Mouse (Mus musculus) forebrain, embryonic 12.5 days (tissue): ENCODE data around the gene Rnf166. TPM values are rescaled to one million over a fixed set of nuclear protein-coding genes. Genes with fewer than 3 reads are reported as not detected.

Experiments used
- ATAC-seq: fragments of 200-750 bp; cut with Nextera tagmentation; 2 replicates; pipeline ENCODE4 v1.8.0; 2017; ENCODE audit warnings: moderate TSS enrichment; ENCODE audit not compliant: low FRiP score
- H3K27ac ChIP-seq: fragments of 300-500 bp; sonication (generic); 2 replicates; pipeline ENCODE4 v1.5.1; 2016; ENCODE audit warnings: mild to moderate bottlenecking
- H3K27me3 ChIP-seq: fragments of 300-500 bp; sonication (generic); 2 replicates; pipeline ENCODE4 v1.6.1; 2016; ENCODE audit warnings: mild to moderate bottlenecking
- H3K36me3 ChIP-seq: fragments of 300-500 bp; sonication (generic); replicated peaks from 2 replicates; pipeline ENCODE4 v1.6.1; 2016; ENCODE audit warnings: mild to moderate bottlenecking
- H3K4me1 ChIP-seq: fragments of 300-500 bp; sonication (generic); 2 replicates; pipeline ENCODE4 v1.6.1; 2016
- H3K4me2 ChIP-seq: fragments of 300-500 bp; sonication (generic); 2 replicates; pipeline ENCODE4 v1.6.1; 2016; ENCODE audit warnings: mild to moderate bottlenecking, moderate library complexity
- H3K4me3 ChIP-seq: fragments of 300-500 bp; sonication (generic); replicated peaks from 2 replicates; pipeline ENCODE4 v1.5.1; 2016; ENCODE audit warnings: mild to moderate bottlenecking
- H3K9ac ChIP-seq: fragments of 300-500 bp; sonication (generic); 2 replicates; pipeline ENCODE4 v1.6.1; 2016; ENCODE audit warnings: mild to moderate bottlenecking
- H3K9me3 ChIP-seq: fragments of 300-500 bp; sonication (generic); 2 replicates; pipeline ENCODE4 v1.6.1; 2016
- WGBS: fragments of 180-500 bp; shearing (Covaris S2); methylation state at CpG from one replicate; pipeline ENCODE4 v1.1.7; 2016; 5-methylcytosine and 5-hydroxymethylcytosine counted together
- polyA plus RNA-seq: library from polyadenylated mRNA; unstranded; fragments of >200 nt; fragmentation: Nextera tagmentation; extraction: Ambion mirVana; gene quantifications from 2 replicates; pipeline ENCODE4 v1.2.1, GENCODE M21; 2016

The Rnf166 gene
- polyA plus RNA-seq, 1 experiment from 2014 or later = 35.1 TPM

- Histone ChIP-seq H3K27ac (peak overlapping the region; percentile 99), H3K27me3 (0 out of 2 replicates have a peak, but pooled peaks cover 11% of the 10 kb centered on the region), H3K9me3 (no peaks in the 10 kb centered on the region), H3K9ac (peak overlapping the region; percentile 81), H3K4me1 (peaks cover 31% of the 10 kb centered on the region), H3K36me3 (peaks cover 10% of the 10 kb centered on the region), H3K4me3 (peak overlapping the region; percentile 63), H3K4me2 (peak overlapping the region; percentile 68)
- WGBS = 20% methylated on average over 19 of the region's 19 CpGs
- peak; percentile 54 for ATAC-seq
Measured at GRCm38 (mm10) chr8:122444058-122444748, 31.7 kb downstream of the Rnf166 start.

- Histone ChIP-seq H3K4me1 (peaks cover 31% of the 10 kb centered on the region), H3K36me3 (peaks cover 15% of the 10 kb centered on the region), H3K27ac (peak within 1 kb of the TSS; percentile 99), H3K4me3 (peak within 1 kb of the TSS; percentile 63), H3K27me3 (0 out of 2 replicates have a peak, but pooled peaks cover 11% of the 10 kb centered on the region), H3K9me3 (no peaks in the 10 kb centered on the region), H3K4me2 (peak within 1 kb of the TSS; percentile 93), H3K9ac (peak within 1 kb of the TSS; percentile 81)
- peak; percentile 98 for ATAC-seq
- WGBS = under 1% methylated on average over 47 of the region's 47 CpGs
Measured at GRCm38 (mm10) chr8:122443262-122444006, 32.4 kb downstream of the Rnf166 start, which contains the start of gene Mvd. Mvd (minus strand) TSS chr8:122443422.

- peaks cover 22% of the 10 kb centered on the region for H3K36me3 ChIP-seq
- WGBS = under 1% methylated on average over 12 of the region's 12 CpGs
- H3K27ac ChIP-seq = peak overlapping the region; percentile 79
- peaks cover 31% of the 10 kb centered on the region for H3K4me1 ChIP-seq
- peak; percentile 25 for ATAC-seq
- 0 out of 2 replicates have a peak, but pooled peaks cover 9% of the 10 kb centered on the region for H3K27me3 ChIP-seq
- no peaks in the 10 kb centered on the region for H3K9me3 ChIP-seq
- peak overlapping the region; percentile 72 for H3K9ac ChIP-seq
- peak overlapping the region; percentile 63 for H3K4me3 ChIP-seq
- peak overlapping the region; percentile 93 for H3K4me2 ChIP-seq
Measured at GRCm38 (mm10) chr8:122442781-122443180, 33.1 kb downstream of the Rnf166 start.

- no peak for ATAC-seq
- H3K27ac ChIP-seq = peak overlapping the region; percentile 79
- 0 out of 2 replicates have a peak, but pooled peaks cover 6% of the 10 kb centered on the region for H3K27me3 ChIP-seq
- 20% methylated on average over 7 of the region's 7 CpGs for WGBS
- H3K4me1 ChIP-seq = peaks cover 31% of the 10 kb centered on the region
- no peaks in the 10 kb centered on the region for H3K9me3 ChIP-seq
- H3K36me3 ChIP-seq = peaks cover 26% of the 10 kb centered on the region
- peak overlapping the region; percentile 93 for H3K4me2 ChIP-seq
- peak overlapping the region; percentile 63 for H3K4me3 ChIP-seq
- peak overlapping the region; percentile 72 for H3K9ac ChIP-seq
Measured at GRCm38 (mm10) chr8:122442356-122442755, 33.5 kb downstream of the Rnf166 start.

GRCm38 (mm10) chr8:122441326-122441725 is 34.5 kb downstream of the Rnf166 start:
- no peaks in the 10 kb centered on the region for H3K9me3 ChIP-seq
- no peaks in the 10 kb centered on the region for H3K27me3 ChIP-seq
- ATAC-seq = no peak
- peaks cover 31% of the 10 kb centered on the region for H3K4me1 ChIP-seq
- WGBS = 100% methylated on average over 1 of the region's 1 CpGs
- H3K27ac ChIP-seq = no peak overlapping the region
- no peak overlapping the region for H3K4me2 ChIP-seq
- no peak overlapping the region for H3K4me3 ChIP-seq
- H3K36me3 ChIP-seq = peaks cover 37% of the 10 kb centered on the region
- no peak overlapping the region for H3K9ac ChIP-seq

GRCm38 (mm10) chr8:122439336-122439735 is 36.5 kb downstream of the Rnf166 start:
- no peak for ATAC-seq
- Histone ChIP-seq H3K27me3 (no peaks in the 10 kb centered on the region), H3K36me3 (peaks cover 54% of the 10 kb centered on the region), H3K9ac (no peak overlapping the region), H3K9me3 (peaks cover 4% of the 10 kb centered on the region; the same call in 1 of the 2 replicates), H3K4me1 (peaks cover 13% of the 10 kb centered on the region), H3K27ac (no peak overlapping the region), H3K4me2 (no peak overlapping the region), H3K4me3 (no peak overlapping the region)
- 96% methylated on average over 16 of the region's 16 CpGs for WGBS

- Histone ChIP-seq H3K4me1 (peaks cover 16% of the 10 kb centered on the region), H3K27me3 (peaks cover 1% of the 10 kb centered on the region; the same call in 1 of the 2 replicates), H3K9ac (no peak overlapping the region), H3K36me3 (peaks cover 62% of the 10 kb centered on the region), H3K9me3 (peaks cover 4% of the 10 kb centered on the region; the same call in 1 of the 2 replicates), H3K27ac (0 out of 2 replicates have a peak overlapping the region, but pooled peaks have one; percentile 5), H3K4me2 (no peak overlapping the region), H3K4me3 (no peak overlapping the region)
- 93% methylated on average over 13 of the region's 13 CpGs for WGBS
- ATAC-seq = no peak
Measured at GRCm38 (mm10) chr8:122437708-122438331, 38.0 kb downstream of the Rnf166 start.

- H3K4me3 ChIP-seq = no peak overlapping the region
- ATAC-seq = no peak
- H3K4me1 ChIP-seq = peaks cover 17% of the 10 kb centered on the region
- peaks cover 4% of the 10 kb centered on the region; the same call in 1 of the 2 replicates for H3K9me3 ChIP-seq
- peaks cover 62% of the 10 kb centered on the region for H3K36me3 ChIP-seq
- no peak overlapping the region for H3K9ac ChIP-seq
- WGBS = 93% methylated on average over 20 of the region's 20 CpGs
- H3K27me3 ChIP-seq = peaks cover 11% of the 10 kb centered on the region; the same call in 1 of the 2 replicates
- no peak overlapping the region for H3K4me2 ChIP-seq
- H3K27ac ChIP-seq = no peak overlapping the region
Measured at GRCm38 (mm10) chr8:122436586-122437125, 39.2 kb downstream of the Rnf166 start.

GRCm38 (mm10) chr8:122436146-122436545 is 39.7 kb downstream of the Rnf166 start:
- H3K27me3 ChIP-seq = peaks cover 13% of the 10 kb centered on the region; the same call in 1 of the 2 replicates
- H3K9me3 ChIP-seq = peaks cover 4% of the 10 kb centered on the region; the same call in 1 of the 2 replicates
- no peak overlapping the region for H3K9ac ChIP-seq
- no peak overlapping the region for H3K4me2 ChIP-seq
- peaks cover 18% of the 10 kb centered on the region for H3K4me1 ChIP-seq
- H3K36me3 ChIP-seq = peaks cover 62% of the 10 kb centered on the region
- WGBS = 96% methylated on average over 9 of the region's 9 CpGs
- no peak overlapping the region for H3K4me3 ChIP-seq
- no peak for ATAC-seq
- no peak overlapping the region for H3K27ac ChIP-seq

GRCm38 (mm10) chr8:122435375-122435774 is 40.5 kb downstream of the Rnf166 start:
- Histone ChIP-seq H3K27ac (no peak overlapping the region), H3K4me3 (no peak overlapping the region), H3K4me1 (peaks cover 18% of the 10 kb centered on the region), H3K4me2 (no peak overlapping the region), H3K27me3 (peaks cover 13% of the 10 kb centered on the region; the same call in 1 of the 2 replicates), H3K9ac (no peak overlapping the region), H3K36me3 (peaks cover 62% of the 10 kb centered on the region), H3K9me3 (peaks cover 4% of the 10 kb centered on the region; the same call in 1 of the 2 replicates)
- 89% methylated on average over 6 of the region's 6 CpGs for WGBS
- no peak for ATAC-seq

GRCm38 (mm10) chr8:122433269-122433905 is 42.5 kb downstream of the Rnf166 start:
- Histone ChIP-seq H3K9ac (peak overlapping the region; percentile 64; the same call in 1 of the 2 replicates), H3K4me3 (no peak overlapping the region), H3K27me3 (peaks cover 13% of the 10 kb centered on the region; the same call in 1 of the 2 replicates), H3K9me3 (peaks cover 4% of the 10 kb centered on the region; the same call in 1 of the 2 replicates), H3K4me1 (peaks cover 18% of the 10 kb centered on the region), H3K4me2 (peak overlapping the region; percentile 76), H3K36me3 (peaks cover 47% of the 10 kb centered on the region), H3K27ac (no peak overlapping the region)
- 74% methylated on average over 11 of the region's 11 CpGs for WGBS
- no peak; the same call in 1 of the 2 replicates for ATAC-seq
